Mouse (Mus musculus) bone marrow macrophage, adult 2 months (primary cell): Measurements from ENCODE around the gene Cyp2u1. TPM values are rescaled to one million over a fixed set of nuclear protein-coding genes. Genes with fewer than 3 reads are reported as not detected.
A peak's percentile ranks its signal among the peaks of the same experiment; 100 is the strongest.

ENCODE experiments used
- H3K27ac ChIP-seq: 2 replicates; pipeline ENCODE4 v1.5.1; 2012; ENCODE audit warnings: low read depth, low read length; ENCODE audit not compliant: insufficient read depth
- H3K4me1 ChIP-seq: 2 replicates; pipeline ENCODE4 v1.6.1; 2012; ENCODE audit warnings: low read length; ENCODE audit not compliant: control insufficient read depth, insufficient read depth
- H3K4me3 ChIP-seq: 2 replicates; pipeline ENCODE4 v1.5.1; 2012; ENCODE audit warnings: mild to moderate bottlenecking, low read length, moderate library complexity; ENCODE audit not compliant: insufficient read depth
- CTCF ChIP-seq: IDR thresholded peaks from 2 replicates; pipeline ENCODE4 v1.5.1; 2012; ENCODE audit warnings: low read depth, mild to moderate bottlenecking, low read length, moderate library complexity
- POLR2A ChIP-seq: IDR thresholded peaks from 2 replicates; pipeline ENCODE4 v1.6.1; 2012; ENCODE audit warnings: mild to moderate bottlenecking, low read depth, low read length, borderline replicate concordance
- polyA plus RNA-seq: library from polyadenylated mRNA; stranded (reverse); fragments of >200 nt; gene quantifications from 2 replicates; pipeline ENCODE4 v1.2.4, GENCODE M21; 2012; ENCODE audit not compliant: missing spikeins, insufficient read depth, insufficient read length

Gene Cyp2u1
- polyA plus RNA-seq, 1 experiment = 0.56 TPM

GRCm38 (mm10) chr3:131245766-131246578 lies 57.1 kb downstream of the Cyp2u1 start:
- TF ChIP-seq POLR2A (no peak), CTCF (peak; percentile 34)
- Histone ChIP-seq H3K4me3 (no peak overlapping the region), H3K27ac (no peak overlapping the region), H3K4me1 (no peaks in the 10 kb centered on the region)

Other genes with a start within 250 kb of the Cyp2u1 start
- gene Lef1, start 192.8 kb downstream of the Cyp2u1 start, polyA plus RNA-seq = not detected in 2 replicates
- gene Hadh, start 31.1 kb downstream of the Cyp2u1 start, polyA plus RNA-seq = 41.0 and 44.0 TPM in 2 replicates
- gene Sgms2, start 188.2 kb upstream of the Cyp2u1 start, polyA plus RNA-seq = 0.63 and 0.73 TPM in 2 replicates